Mouse (Mus musculus) liver, adult (tissue): Measurements from ENCODE around the gene Olfr168.
"Not testable (repeated sequence)": the region's sequence is repeated elsewhere in the genome, so short reads cannot be mapped to it uniquely, and the experiment has no call there.

Source experiments
- GATA4 ChIP-seq: IDR thresholded peaks from 2 replicates; pipeline ENCODE4 v1.6.1; 2014; ENCODE audit warnings: mild to moderate bottlenecking, low read length; ENCODE audit not compliant: insufficient replicate concordance

Gene Olfr168

GRCm38 (mm10) chr16:19535455-19535854 lies at the start of gene Olfr168:
Gene Olfr168, minus strand, starts transcription at chr16:19535555.
- no peak for TF ChIP-seq GATA4

GRCm38 (mm10) chr16:19571709-19572108 lies 36.4 kb upstream of the Olfr168 start, which contains the start of gene Olfr169:
Gene Olfr169, minus strand, starts transcription at chr16:19571809.
- not testable (repeated sequence) for TF ChIP-seq GATA4

DNA sequence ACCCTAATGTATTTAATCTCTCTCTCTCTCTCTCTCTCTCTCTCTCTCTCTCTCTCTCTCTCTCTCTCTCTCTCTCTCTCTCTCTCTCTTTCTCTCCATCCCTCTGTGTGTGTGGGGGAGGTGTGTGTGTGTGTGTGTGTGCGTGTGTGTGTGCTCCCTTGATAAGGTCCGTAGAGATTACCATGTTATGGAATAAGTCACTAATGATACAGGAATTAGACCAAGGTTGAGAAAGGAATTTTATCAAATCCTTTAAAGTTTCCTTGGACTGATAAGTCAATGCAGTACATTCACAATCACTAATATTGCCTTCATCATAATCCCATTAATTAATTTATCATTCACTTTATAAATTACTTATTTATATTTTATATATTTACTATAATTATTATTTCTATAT lies 13.2 kb downstream of the Olfr168 start, which contains the start of gene Olfr167:
TSS of gene Olfr167 (minus strand) at position 101 of the 400 bp plus-strand sequence.
- TF ChIP-seq GATA4 = no peak

DNA sequence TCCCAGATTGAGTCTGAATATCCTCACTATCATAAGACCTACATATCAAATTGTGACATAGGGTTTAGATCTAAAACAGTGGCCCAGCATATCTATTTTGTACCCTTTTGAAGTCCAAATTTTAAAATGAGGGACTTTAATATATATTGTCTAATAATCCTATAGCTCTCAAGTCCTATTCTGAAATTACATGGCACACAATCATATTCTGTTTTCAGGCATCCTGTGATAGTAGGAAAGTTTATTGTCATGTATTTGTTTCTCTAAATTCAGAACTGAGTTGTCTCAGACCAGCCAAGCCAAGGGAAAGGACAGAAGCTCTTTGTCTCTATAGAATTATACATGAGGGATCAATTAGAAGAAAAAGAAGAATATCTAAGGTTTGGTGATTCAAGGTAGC lies 52.0 kb downstream of the Olfr168 start, which contains the start of gene Olfr166:
TSS of gene Olfr166 (plus strand) at position 301 of the 400 bp plus-strand sequence.
- TF ChIP-seq GATA4 = no peak
